ENCODE assay signal across 9 mouse cellular contexts in genomic region chr7:37342613-37343012, GRCm38 (mm10).
DNase-seq lines count a peak whose midpoint lies in the region; ATAC-seq and TF ChIP-seq lines count a peak whose summit lies in the region.
"Had no signal": no experiment of that assay in that cellular context is flagged by ENCODE, and none has a peak within 500 bp of the region (broad histone marks: within the 10 kb centered on the region; RNA-seq: fewer than 3 reads in every experiment).

No protein-coding gene starts in this region.

- peak overlapping the region; percentile 17; the same call in 1 of the 2 replicates for H3K4me3 ChIP-seq in kidney, postnatal 0 days (replicated peaks; ENCODE audit: low read depth, low read length)
- no peak overlapping the region for H3K4me3 ChIP-seq in kidney, adult 2 months (ENCODE audit: insufficient read depth, low read depth, low read length)
- H3K4me3 ChIP-seq in hindbrain, embryonic 11.5 days (ENCODE audit: low read depth, low read length), result peak overlapping the region; percentile 15; the same call in 1 of the 2 replicates
- peak overlapping the region; percentile 36 for H3K4me3 ChIP-seq in midbrain, embryonic 15.5 days

- 0 out of 2 replicates have a peak, but pooled peaks cover 5% of the 10 kb centered on the region for H3K4me1 ChIP-seq in kidney, postnatal 0 days (replicated peaks; ENCODE audit: insufficient read depth, low read length)
- no peaks in the 10 kb centered on the region for H3K4me1 ChIP-seq in kidney, adult 2 months (ENCODE audit: control insufficient read depth, insufficient read depth, low read length)
- H3K4me1 ChIP-seq in hindbrain, embryonic 11.5 days (replicated peaks; ENCODE audit: control insufficient read depth, insufficient read depth, low read length), result peaks cover 3% of the 10 kb centered on the region; the same call in 1 of the 2 replicates
- peaks cover 37% of the 10 kb centered on the region for H3K4me1 ChIP-seq in midbrain, embryonic 15.5 days

- H3K9ac ChIP-seq in kidney, postnatal 0 days (ENCODE audit: low read depth, low read length), result no peak overlapping the region
- peak overlapping the region; percentile 12; the same call in 1 of the 2 replicates for H3K9ac ChIP-seq in hindbrain, embryonic 11.5 days (ENCODE audit: low read depth, low read length)
- peak overlapping the region; percentile 38; the same call in 1 of the 2 replicates for H3K9ac ChIP-seq in midbrain, embryonic 15.5 days

- 14% methylated on average over 11 of the region's 11 CpGs for WGBS in kidney, postnatal 0 days
- WGBS in kidney, adult 2 months, result 18% methylated on average over 11 of the region's 11 CpGs
- 21% methylated on average over 11 of the region's 11 CpGs for WGBS in hindbrain, embryonic 11.5 days
- 14% methylated on average over 11 of the region's 11 CpGs for WGBS in midbrain, embryonic 15.5 days

- TF ChIP-seq POLR2A in kidney, adult 2 months (IDR thresholded peaks at IDR 0.05; ENCODE audit: low read depth, low read length), result no peak

- H3K27me3 ChIP-seq in kidney, postnatal 0 days (ENCODE audit: insufficient read depth, low read length), result peaks cover 13% of the 10 kb centered on the region; the same call in 1 of the 2 replicates
- no peaks in the 10 kb centered on the region for H3K27me3 ChIP-seq in kidney, adult 2 months (replicated peaks; ENCODE audit: control insufficient read depth, insufficient read depth, low read length)
- H3K27me3 ChIP-seq in hindbrain, embryonic 11.5 days (ENCODE audit: control insufficient read depth, insufficient read depth, low read length), result no peaks in the 10 kb centered on the region; the same call in 1 of the 2 replicates
- H3K27me3 ChIP-seq in midbrain, embryonic 15.5 days (replicated peaks), result no peaks in the 10 kb centered on the region; the same call in 1 of the 2 replicates

- H3K4me2 ChIP-seq in kidney, postnatal 0 days (ENCODE audit: low read length), result peak overlapping the region; percentile 54
- peak overlapping the region; percentile 47 for H3K4me2 ChIP-seq in hindbrain, embryonic 11.5 days (replicated peaks; ENCODE audit: low read depth, low read length)
- peak overlapping the region; percentile 73 for H3K4me2 ChIP-seq in midbrain, embryonic 15.5 days

- no peak for TF ChIP-seq CTCF in kidney, postnatal 0 days (IDR thresholded peaks at IDR 0.05; ENCODE audit: low read depth)
- no peak for TF ChIP-seq CTCF in kidney, adult 2 months (conservative IDR thresholded peaks at IDR 0.05; ENCODE audit: insufficient read depth, insufficient read length, low read depth, low read length)

- H3K9me3 ChIP-seq in kidney, postnatal 0 days (replicated peaks; ENCODE audit: low read length), result no peaks in the 10 kb centered on the region
- no peaks in the 10 kb centered on the region for H3K9me3 ChIP-seq in hindbrain, embryonic 11.5 days (ENCODE audit: control insufficient read depth, low read length)
- H3K9me3 ChIP-seq in midbrain, embryonic 15.5 days, result no peaks in the 10 kb centered on the region

- no peak overlapping the region for H3K27ac ChIP-seq in kidney, postnatal 0 days
- no peak overlapping the region for H3K27ac ChIP-seq in kidney, adult 2 months (ENCODE audit: insufficient read depth, low read depth, low read length)
- H3K27ac ChIP-seq in hindbrain, embryonic 11.5 days (ENCODE audit: low read depth, low read length), result peak overlapping the region; percentile 40; the same call in 1 of the 2 replicates
- H3K27ac ChIP-seq in midbrain, embryonic 15.5 days, result no peak overlapping the region

- no peak for ATAC-seq in kidney, postnatal 0 days (replicated peaks; ENCODE audit: low FRiP score, low read depth)
- ATAC-seq in hindbrain, embryonic 11.5 days (ENCODE audit: low FRiP score), result peak; percentile 61
- ATAC-seq in midbrain, embryonic 15.5 days (replicated peaks), result peak; percentile 31

- intact Hi-C loops in left cerebral cortex, postnatal 4 days (cut with DNase I), result loop anchor here (5.0 kb wide), 3 partner anchors 625 to 1270 kb away; no protein-coding TSS in a partner anchor

- no peaks in the 10 kb centered on the region for H3K36me3 ChIP-seq in kidney, postnatal 0 days (ENCODE audit: insufficient read depth, low read length)
- H3K36me3 ChIP-seq in kidney, adult 2 months (ENCODE audit: control insufficient read depth, insufficient read depth, low read length), result no peaks in the 10 kb centered on the region
- no peaks in the 10 kb centered on the region for H3K36me3 ChIP-seq in hindbrain, embryonic 11.5 days (ENCODE audit: control insufficient read depth, insufficient read depth, low read length)
- H3K36me3 ChIP-seq in midbrain, embryonic 15.5 days (replicated peaks), result no peaks in the 10 kb centered on the region
- H3K36me3 ChIP-seq: G1E had no signal

- no peak for DNase-seq in kidney, postnatal 0 days (ENCODE audit: low spot score)
- no peak for DNase-seq in kidney, adult 2 months
- peak; percentile 39 to 54 for DNase-seq in cerebellum, postnatal 36 days
- DNase-seq in hindbrain, embryonic 11.5 days (ENCODE audit: low spot score), result peak; percentile 60
- no peak for DNase-seq in left cerebral cortex, adult 18-20 months (ENCODE audit: low spot score in 2 of 2)
- no peak for DNase-seq in gastrocnemius, adult 8-10 months (ENCODE audit: low spot score in 2 of 2)
- no peak for DNase-seq in left cerebral cortex, postnatal 4 days

Comparison
In these comparisons a context has a peak if more than half of its experiments do, and no peak if none do; other contexts are left out.
1. DNase-seq: peak in cerebellum, postnatal 36 days (2 of 2) and hindbrain, embryonic 11.5 days (single experiment); none in kidney, postnatal 0 days (single experiment), kidney, adult 2 months (single experiment), left cerebral cortex, adult 18-20 months (0 of 2), gastrocnemius, adult 8-10 months (0 of 2) and left cerebral cortex, postnatal 4 days (single experiment).
2. Peak in every context shown above with its lines, with median percentiles within 50 percentile points of each other: H3K4me2 ChIP-seq.